Mouse (Mus musculus) kidney, adult 2 months (tissue): ENCODE measurements around the gene Plekha6. TPM values are rescaled to one million over a fixed set of nuclear protein-coding genes. Genes with fewer than 3 reads are reported as not detected.
A peak's percentile ranks its signal among the peaks of the same experiment; 100 is the strongest.

ENCODE experiments used
- DNase-seq: peaks from one replicate; pipeline ENCODE4 v3.0.0; 2021
- H3K27ac ChIP-seq: fragments of 200-500 bp; 2 replicates; pipeline ENCODE4 v1.5.1; 2012; ENCODE audit warnings: low read depth, low read length, control low read depth, inconsistent platforms; ENCODE audit not compliant: insufficient read depth
- H3K27me3 ChIP-seq: fragments of 200-500 bp; replicated peaks from 2 replicates; pipeline ENCODE4 v1.6.1; 2012; ENCODE audit warnings: mild to moderate bottlenecking, moderate library complexity, low read length, inconsistent platforms; ENCODE audit not compliant: control insufficient read depth, insufficient read depth
- H3K36me3 ChIP-seq: fragments of 200-500 bp; 2 replicates; pipeline ENCODE4 v1.6.1; 2012; ENCODE audit warnings: mild to moderate bottlenecking, moderate library complexity, low read length, inconsistent platforms; ENCODE audit not compliant: control insufficient read depth, insufficient read depth
- H3K4me1 ChIP-seq: fragments of 200-500 bp; 2 replicates; pipeline ENCODE4 v1.6.1; 2011; ENCODE audit warnings: low read length; ENCODE audit not compliant: control insufficient read depth, insufficient read depth
- H3K4me3 ChIP-seq: fragments of 200-500 bp; 2 replicates; pipeline ENCODE4 v1.5.1; 2011; ENCODE audit warnings: mild to moderate bottlenecking, low read depth, low read length, control low read depth; ENCODE audit not compliant: insufficient read depth
- CTCF ChIP-seq: fragments of 200-500 bp; conservative IDR thresholded peaks from 2 replicates; pipeline ENCODE4 v1.5.1; 2011; ENCODE audit warnings: low read depth, mild to moderate bottlenecking, control low read depth, low read length, moderate library complexity, mixed read lengths; ENCODE audit not compliant: insufficient read depth, insufficient read length
- POLR2A ChIP-seq: fragments of 200-500 bp; IDR thresholded peaks from one replicate; pipeline ENCODE4 v1.6.1; 2011; ENCODE audit warnings: low read depth, low read length, control low read depth
- WGBS: fragments of 180-500 bp; shearing (Covaris S2); methylation state at CpG from one replicate; pipeline ENCODE4 v1.1.7; 2018; 5-methylcytosine and 5-hydroxymethylcytosine counted together
- polyA plus RNA-seq: library from polyadenylated mRNA; depleted of rRNA; stranded (reverse); fragments of >200 nt; gene quantifications from 2 replicates; pipeline ENCODE4 v1.2.3, GENCODE M21; 2012

The Plekha6 gene
- polyA plus RNA-seq, 1 experiment: 91.4 TPM

- H3K27me3 ChIP-seq: no peaks in the 10 kb centered on the region
- TF ChIP-seq POLR2A (no peak), CTCF (no peak)
- H3K4me1 ChIP-seq: peaks cover 2% of the 10 kb centered on the region; the same call in 1 of the 2 replicates
- H3K4me3 ChIP-seq: no peak overlapping the region
- 0 out of 2 replicates have a peak overlapping the region, but pooled peaks have one; percentile 21 for H3K27ac ChIP-seq
- DNase-seq: peak; percentile 84
- 27% methylated on average over 3 of the region's 3 CpGs for WGBS
- no peaks in the 10 kb centered on the region for H3K36me3 ChIP-seq
Observed at GRCm38 (mm10) chr1:133302540-133302939, 138.5 kb downstream of the Plekha6 start.

- TF ChIP-seq CTCF (peak; percentile 91), POLR2A (no peak)
- H3K4me3 ChIP-seq: no peak overlapping the region
- no peaks in the 10 kb centered on the region for H3K36me3 ChIP-seq
- H3K27ac ChIP-seq: no peak overlapping the region
- WGBS: 5% methylated on average over 4 of the region's 4 CpGs
- H3K27me3 ChIP-seq: no peaks in the 10 kb centered on the region
- H3K4me1 ChIP-seq: peaks cover 19% of the 10 kb centered on the region; the same call in 1 of the 2 replicates
- peak; percentile 85 for DNase-seq
Observed at GRCm38 (mm10) chr1:133306842-133307241, 142.8 kb downstream of the Plekha6 start.

- no peaks in the 10 kb centered on the region for H3K36me3 ChIP-seq
- no peak overlapping the region for H3K4me3 ChIP-seq
- WGBS: 10% methylated on average over 6 of the region's 6 CpGs
- H3K4me1 ChIP-seq: peaks cover 20% of the 10 kb centered on the region; the same call in 1 of the 2 replicates
- no peaks in the 10 kb centered on the region for H3K27me3 ChIP-seq
- no peak overlapping the region for H3K27ac ChIP-seq
- TF ChIP-seq CTCF (peak; percentile 44), POLR2A (no peak)
- DNase-seq: peak; percentile 70
Observed at GRCm38 (mm10) chr1:133307318-133307717, 143.3 kb downstream of the Plekha6 start.

- 21% methylated on average over 14 of the region's 14 CpGs for WGBS
Observed at GRCm38 (mm10) chr1:133309652-133310267, 145.8 kb downstream of the Plekha6 start, which contains the start of gene Golt1a. TSS of gene Golt1a (plus strand) at chr1:133309800.

GRCm38 (mm10) chr1:133311240-133311639, 147.2 kb downstream of the Plekha6 start:
- no peak for DNase-seq
- Histone ChIP-seq H3K4me1 (peaks cover 19% of the 10 kb centered on the region; the same call in 1 of the 2 replicates), H3K27ac (no peak overlapping the region), H3K36me3 (no peaks in the 10 kb centered on the region), H3K27me3 (no peaks in the 10 kb centered on the region), H3K4me3 (no peak overlapping the region)
- TF ChIP-seq POLR2A: no peak
- TF ChIP-seq CTCF: peak; percentile 46
- 69% methylated on average over 4 of the region's 4 CpGs for WGBS

More at GRCm38 (mm10) chr1:133309652-133310267, 145.8 kb downstream of the Plekha6 start, which contains the start of gene Golt1a:
- TF ChIP-seq CTCF: no peak
- TF ChIP-seq POLR2A: no peak
- Histone ChIP-seq H3K27ac (peak within 1 kb of the TSS; percentile 97), H3K4me3 (peak within 1 kb of the TSS; percentile 58), H3K4me1 (peaks cover 19% of the 10 kb centered on the region; the same call in 1 of the 2 replicates), H3K36me3 (no peaks in the 10 kb centered on the region), H3K27me3 (no peaks in the 10 kb centered on the region)
- peak; percentile 96 for DNase-seq

GRCm38 (mm10) chr1:133311946-133312345, 147.9 kb downstream of the Plekha6 start:
- H3K27ac ChIP-seq: no peak overlapping the region
- WGBS: 50% methylated on average over 10 of the region's 10 CpGs
- no peaks in the 10 kb centered on the region for H3K27me3 ChIP-seq
- H3K4me1 ChIP-seq: peaks cover 19% of the 10 kb centered on the region; the same call in 1 of the 2 replicates
- H3K36me3 ChIP-seq: no peaks in the 10 kb centered on the region
- DNase-seq: no peak
- no peak for TF ChIP-seq CTCF
- TF ChIP-seq POLR2A: no peak
- no peak overlapping the region for H3K4me3 ChIP-seq

GRCm38 (mm10) chr1:133314364-133314763, 150.4 kb downstream of the Plekha6 start:
- 30% methylated on average over 8 of the region's 8 CpGs for WGBS
- Histone ChIP-seq H3K4me3 (no peak overlapping the region), H3K36me3 (no peaks in the 10 kb centered on the region), H3K4me1 (peaks cover 13% of the 10 kb centered on the region; the same call in 1 of the 2 replicates), H3K27me3 (no peaks in the 10 kb centered on the region), H3K27ac (no peak overlapping the region)
- TF ChIP-seq POLR2A (no peak), CTCF (peak; percentile 83)
- DNase-seq: peak; percentile 70
